Mouse (Mus musculus) gastrocnemius, postnatal 4 days (tissue): ENCODE measurements around the gene Olfr730. TPM values are rescaled to one million over a fixed set of nuclear protein-coding genes. Genes with fewer than 3 reads are reported as not detected.

Experiments used
- DNase-seq, 2 experiments: peaks; one replicate each; pipeline ENCODE4 v3.0.0; 2021 to 2022; ENCODE audit warnings: low spot score in 2 of 2, mixed read lengths in 2 of 2
- long read RNA-seq, 2 experiments: library from polyadenylated mRNA; stranded (forward); transcript quantifications; one replicate each; pipeline ENCODE4 v2.0.0; 2021
- total RNA-seq, 2 experiments: library from RNA; stranded (reverse); gene quantifications; 2 replicates each; pipeline ENCODE4 v1.2.3; 2021

Olfr730 gene
- total RNA-seq = not detected
- long read RNA-seq, experiment 1 = 0 reads
- long read RNA-seq, experiment 2 = 0 reads

DNA sequence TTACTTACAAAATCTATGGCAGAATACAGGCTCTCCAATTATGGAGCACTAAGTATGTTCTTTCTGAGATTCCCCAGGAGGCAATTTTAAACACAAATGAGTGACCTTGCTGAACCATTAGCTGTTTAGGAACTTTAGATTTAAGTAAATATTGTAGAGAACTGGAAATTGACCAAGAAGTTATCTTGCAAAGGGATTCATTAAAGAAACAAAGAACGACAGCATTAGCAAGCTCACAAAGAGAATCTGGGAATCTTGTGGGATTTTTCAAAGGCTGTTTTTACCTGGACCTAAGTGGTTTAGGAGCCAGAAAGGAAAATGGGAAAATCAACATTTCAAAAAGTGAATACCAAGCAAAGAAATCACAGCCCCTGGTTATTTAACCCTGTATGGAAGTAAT lies at the start of gene Olfr730:
Gene Olfr730, minus strand, starts transcription at position 101 of the 400 bp plus-strand sequence.
- DNase-seq = no peak

DNA sequence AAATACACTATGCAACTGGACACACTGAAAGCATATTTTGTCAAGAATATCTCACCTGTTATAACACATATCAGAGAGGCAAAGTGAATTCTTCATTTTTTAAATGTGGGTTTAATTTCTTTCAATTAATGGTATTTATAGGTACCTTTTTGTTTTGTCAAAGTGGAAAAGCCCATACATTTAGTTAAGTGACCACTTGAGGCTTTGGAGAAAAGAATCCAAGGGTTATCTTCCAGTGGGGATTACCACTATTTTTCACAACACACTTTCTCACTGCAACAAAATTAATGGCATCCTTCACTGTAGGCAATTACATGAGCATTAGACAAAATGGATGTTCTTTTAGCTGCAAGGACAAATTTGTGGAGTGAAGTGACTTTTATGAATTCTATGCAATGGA lies 35.2 kb downstream of the Olfr730 start, which contains the start of gene Olfr729:
Gene Olfr729, minus strand, starts transcription at position 101 of the 400 bp plus-strand sequence.
- no peak for DNase-seq

DNA sequence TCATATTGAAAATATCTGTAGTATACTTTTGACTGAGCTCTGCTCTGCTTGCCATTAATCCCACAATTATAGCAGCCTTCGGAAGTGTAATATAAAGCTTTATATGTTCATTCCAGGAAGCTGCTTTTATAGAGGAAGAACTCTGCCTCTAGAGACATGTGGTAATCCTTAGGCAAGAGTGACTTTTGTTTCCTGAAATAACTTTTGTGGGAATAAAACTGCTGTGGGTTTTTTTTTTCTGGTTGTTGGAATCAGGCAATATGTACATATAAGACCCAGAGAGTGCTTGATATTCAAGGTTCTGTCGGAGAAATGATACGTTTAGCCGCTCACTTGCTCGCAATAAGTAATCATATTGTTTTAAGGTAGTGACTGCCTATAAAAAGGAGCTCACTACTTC lies 45.4 kb downstream of the Olfr730 start, which contains the start of gene Olfr728:
Gene Olfr728, minus strand, starts transcription at position 101 of the 400 bp plus-strand sequence.
- no peak for DNase-seq

Other genes with a start within 250 kb of the Olfr730 start
- not detected for gene Olfr724, start 224.9 kb downstream of the Olfr730 start, total RNA-seq
- not detected for gene Olfr725, start 147.8 kb downstream of the Olfr730 start, total RNA-seq
- not detected for gene Olfr726, start 97.2 kb downstream of the Olfr730 start, total RNA-seq
- gene Olfr727, start 65.0 kb downstream of the Olfr730 start, total RNA-seq = not detected
- gene Olfr728, start 45.5 kb downstream of the Olfr730 start, total RNA-seq = not detected
- not detected for gene Olfr729, start 35.3 kb downstream of the Olfr730 start, total RNA-seq
- gene Olfr731, start 53.7 kb upstream of the Olfr730 start, total RNA-seq = not detected
- not detected for gene Olfr732, start 96.0 kb upstream of the Olfr730 start, total RNA-seq
- gene Olfr733, start 113.3 kb upstream of the Olfr730 start, total RNA-seq = not detected
- not detected for gene Olfr734, start 138.6 kb upstream of the Olfr730 start, total RNA-seq
- not detected for gene Olfr735, start 160.7 kb upstream of the Olfr730 start, total RNA-seq
- gene Tlr11, start 169.7 kb upstream of the Olfr730 start, total RNA-seq = not detected
- not detected for gene Olfr736, start 193.0 kb upstream of the Olfr730 start, total RNA-seq
- not detected for gene Olfr738, start 219.4 kb upstream of the Olfr730 start, total RNA-seq
- gene Olfr739, start 230.4 kb upstream of the Olfr730 start, total RNA-seq = not detected